Mouse (Mus musculus): ENCODE results near the gene Dnajc15. TPM values are rescaled to one million over a fixed set of nuclear protein-coding genes. Genes with fewer than 3 reads are reported as not detected.

Gene Dnajc15
- polyA plus RNA-seq, 1 experiment from 2014 or later = 92.1 TPM

DNA sequence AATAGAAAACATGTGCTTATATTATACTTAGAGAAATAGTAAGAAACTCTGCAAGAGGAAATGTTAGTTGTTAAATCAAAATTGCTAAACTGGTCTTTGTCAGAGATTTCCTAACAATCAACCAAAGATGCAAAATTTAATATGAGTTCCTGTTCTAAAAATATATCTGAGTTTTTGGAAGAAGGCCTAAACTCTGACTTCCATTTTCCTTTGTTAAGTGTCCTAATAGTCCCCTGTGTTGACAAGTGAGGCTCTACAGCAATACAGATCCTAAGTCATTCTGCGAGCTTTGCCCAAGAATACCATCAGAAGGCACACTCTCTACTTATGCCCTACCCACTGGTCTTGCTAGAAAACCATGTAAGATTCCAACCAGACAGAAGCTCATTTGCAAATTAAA is 21.0 kb downstream of the Dnajc15 start:
- no peak for ATAC-seq (ENCODE audit: borderline replicate concordance, extremely low read depth, low FRiP score, low TSS enrichment)
- no peaks in the 10 kb centered on the region for H3K4me1 ChIP-seq
- H3K9ac ChIP-seq = no peak overlapping the region
- H3K9me3 ChIP-seq = no peaks in the 10 kb centered on the region
- no peak overlapping the region for H3K4me3 ChIP-seq
- H3K36me3 ChIP-seq = no peaks in the 10 kb centered on the region
- no peak overlapping the region for H3K4me2 ChIP-seq
- H3K27ac ChIP-seq = no peak overlapping the region
- WGBS = 69% methylated on average over 1 of the region's 1 CpGs
- no peaks in the 10 kb centered on the region for H3K27me3 ChIP-seq

DNA sequence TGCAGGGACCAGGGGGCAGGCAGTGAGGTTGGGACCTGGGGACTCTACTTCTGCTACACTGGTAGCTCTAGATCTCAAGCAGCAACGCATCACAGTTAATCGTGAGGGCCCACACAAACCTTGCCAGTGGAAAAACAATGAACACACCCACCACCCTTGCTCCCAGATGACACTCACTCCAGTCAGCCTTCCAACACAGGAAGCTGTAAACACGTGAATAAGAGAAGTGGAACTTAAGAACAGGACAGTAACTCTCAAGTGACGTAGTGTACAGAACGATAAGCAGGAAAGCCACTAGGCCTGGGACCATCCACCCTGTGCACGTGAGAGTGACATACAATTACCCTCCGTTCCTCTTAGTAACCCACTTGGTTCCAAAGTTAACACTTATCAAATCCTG is 25.1 kb downstream of the Dnajc15 start:
- H3K9ac ChIP-seq = no peak overlapping the region
- no peaks in the 10 kb centered on the region for H3K36me3 ChIP-seq
- no peak overlapping the region for H3K27ac ChIP-seq
- no peaks in the 10 kb centered on the region for H3K9me3 ChIP-seq
- no peaks in the 10 kb centered on the region for H3K27me3 ChIP-seq
- H3K4me2 ChIP-seq = no peak overlapping the region
- H3K4me3 ChIP-seq = no peak overlapping the region
- 69% methylated on average over 7 of the region's 7 CpGs for WGBS
- H3K4me1 ChIP-seq = no peaks in the 10 kb centered on the region
- no peak for ATAC-seq (ENCODE audit: borderline replicate concordance, extremely low read depth, low FRiP score, low TSS enrichment)

DNA sequence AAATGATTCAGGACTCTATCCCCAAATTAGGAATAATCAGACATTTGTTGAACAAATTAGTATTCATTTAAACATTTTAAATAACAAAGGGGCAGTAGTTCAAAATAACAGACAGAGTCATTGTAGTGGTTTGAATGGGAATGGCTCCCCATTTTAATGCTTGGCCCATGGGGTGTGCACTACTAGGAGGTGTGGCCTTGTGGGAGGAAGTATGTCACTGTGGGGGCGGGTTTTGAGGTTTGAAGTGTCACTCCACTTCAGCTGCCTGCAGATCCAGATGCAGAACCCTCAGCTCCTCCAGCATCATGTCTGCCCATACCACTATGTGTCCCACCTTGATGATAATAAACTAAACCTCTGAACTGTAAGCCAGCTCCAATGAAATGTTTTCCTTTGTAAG is 26.6 kb downstream of the Dnajc15 start:
- no peak overlapping the region for H3K27ac ChIP-seq
- WGBS = 77% methylated on average over 1 of the region's 1 CpGs

DNA sequence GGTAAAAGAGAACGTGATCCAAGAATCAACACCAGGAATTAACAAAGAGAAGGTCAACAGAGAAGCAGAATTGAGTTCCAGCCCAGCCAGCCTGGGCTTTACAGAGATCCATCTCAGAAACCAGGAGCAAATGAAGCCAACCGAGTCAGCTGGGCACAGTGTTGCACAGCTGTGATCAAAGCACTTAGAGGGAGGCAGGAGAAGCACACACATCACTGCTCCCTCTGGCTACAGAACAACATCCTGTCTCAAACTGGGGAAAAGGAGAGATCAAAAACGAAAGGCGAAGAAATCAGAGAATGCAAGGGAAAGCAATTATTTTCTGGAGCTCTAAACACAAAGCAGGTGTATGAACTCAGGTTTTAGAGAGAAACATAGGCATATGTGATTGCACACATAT is 28.7 kb downstream of the Dnajc15 start:
- Histone ChIP-seq H3K4me2 (no peak overlapping the region), H3K36me3 (no peaks in the 10 kb centered on the region), H3K27me3 (no peaks in the 10 kb centered on the region), H3K9me3 (no peaks in the 10 kb centered on the region), H3K9ac (no peak overlapping the region), H3K27ac (no peak overlapping the region), H3K4me3 (no peak overlapping the region), H3K4me1 (no peaks in the 10 kb centered on the region)
- WGBS = 73% methylated on average over 4 of the region's 4 CpGs
- no peak for ATAC-seq (ENCODE audit: borderline replicate concordance, extremely low read depth, low FRiP score, low TSS enrichment)

More for the DNA sequence above, 26.6 kb downstream of the Dnajc15 start:
- Histone ChIP-seq H3K36me3 (no peaks in the 10 kb centered on the region), H3K9me3 (no peaks in the 10 kb centered on the region), H3K9ac (no peak overlapping the region), H3K27me3 (no peaks in the 10 kb centered on the region), H3K4me1 (no peaks in the 10 kb centered on the region), H3K4me3 (no peak overlapping the region), H3K4me2 (no peak overlapping the region)
- ATAC-seq (ENCODE audit: borderline replicate concordance, extremely low read depth, low FRiP score, low TSS enrichment) = no peak

DNA sequence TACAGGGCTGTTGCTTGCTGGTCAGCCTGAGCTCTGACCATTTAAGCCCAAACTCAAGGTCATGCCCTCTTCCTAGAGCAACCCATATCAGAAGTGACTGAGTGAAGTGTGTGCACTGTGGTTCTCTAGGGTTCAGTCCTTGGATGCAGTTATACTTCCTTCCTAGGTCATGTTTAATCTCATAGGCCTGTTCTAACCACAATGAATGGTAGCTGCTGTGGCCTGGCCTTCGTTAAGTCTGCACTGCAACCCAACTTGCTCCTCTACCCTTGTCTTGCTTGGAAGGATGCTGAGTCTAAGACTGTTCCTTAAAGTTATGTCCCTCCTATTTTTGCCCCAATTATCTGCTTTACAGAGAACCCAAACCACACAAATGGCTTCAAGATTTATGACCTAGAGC is 29.4 kb downstream of the Dnajc15 start:
- H3K4me2 ChIP-seq = no peak overlapping the region
- H3K4me3 ChIP-seq = no peak overlapping the region
- ATAC-seq (ENCODE audit: borderline replicate concordance, extremely low read depth, low FRiP score, low TSS enrichment) = no peak
- no peak overlapping the region for H3K9ac ChIP-seq
- no peak overlapping the region for H3K27ac ChIP-seq
- no peaks in the 10 kb centered on the region for H3K9me3 ChIP-seq
- no peaks in the 10 kb centered on the region for H3K27me3 ChIP-seq
- no peaks in the 10 kb centered on the region for H3K4me1 ChIP-seq
- 91% methylated on average over 1 of the region's 1 CpGs for WGBS
- H3K36me3 ChIP-seq = no peaks in the 10 kb centered on the region

DNA sequence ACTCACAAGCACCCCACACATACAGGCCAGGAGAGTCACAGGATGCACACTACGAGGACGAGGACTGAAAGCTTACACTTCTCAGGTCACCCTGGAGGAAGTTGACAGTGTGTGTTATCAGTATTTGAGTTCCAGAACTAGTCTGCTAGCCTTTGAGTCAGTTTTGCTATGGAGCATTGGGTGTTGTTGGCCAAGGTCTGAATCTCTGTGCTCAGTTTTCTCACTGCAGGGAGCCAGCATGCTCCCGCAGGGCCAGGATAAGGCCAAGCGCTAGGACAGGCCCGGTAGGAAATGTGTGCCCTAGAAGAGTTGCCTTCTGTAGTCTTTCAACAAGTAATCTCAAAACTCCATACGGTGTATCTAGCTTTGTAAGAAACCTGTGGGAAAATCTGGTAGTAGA is 34.4 kb downstream of the Dnajc15 start:
- no peaks in the 10 kb centered on the region for H3K27me3 ChIP-seq
- no peaks in the 10 kb centered on the region for H3K4me1 ChIP-seq
- ATAC-seq (ENCODE audit: borderline replicate concordance, extremely low read depth, low FRiP score, low TSS enrichment) = no peak
- no peaks in the 10 kb centered on the region for H3K9me3 ChIP-seq
- WGBS = 62% methylated on average over 6 of the region's 6 CpGs
- no peaks in the 10 kb centered on the region for H3K36me3 ChIP-seq
- no peak overlapping the region for H3K27ac ChIP-seq
- H3K4me3 ChIP-seq = no peak overlapping the region
- H3K9ac ChIP-seq = no peak overlapping the region
- H3K4me2 ChIP-seq = no peak overlapping the region

DNA sequence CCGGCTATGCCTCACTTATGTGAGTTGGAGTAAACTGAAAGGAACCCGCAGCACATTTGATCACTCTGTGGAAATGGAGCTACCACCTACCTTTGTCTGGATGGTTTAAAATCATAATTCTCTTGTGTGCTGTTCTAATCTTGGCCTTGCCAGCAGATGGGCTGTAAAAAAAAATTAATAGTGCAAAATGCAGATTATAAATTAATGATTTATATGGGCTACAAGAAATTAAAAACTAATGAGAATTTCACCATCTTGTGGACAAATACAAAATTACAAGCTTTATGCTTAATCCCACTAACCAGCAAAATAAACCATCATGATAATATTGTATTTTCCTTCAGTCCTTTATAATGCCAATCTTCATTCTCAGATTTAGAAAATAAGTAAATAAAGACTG is 34.8 kb downstream of the Dnajc15 start:
- no peaks in the 10 kb centered on the region for H3K36me3 ChIP-seq
- no peaks in the 10 kb centered on the region for H3K4me1 ChIP-seq
- no peak overlapping the region for H3K4me2 ChIP-seq
- WGBS = 87% methylated on average over 2 of the region's 2 CpGs
- H3K9me3 ChIP-seq = no peaks in the 10 kb centered on the region
- H3K9ac ChIP-seq = no peak overlapping the region
- H3K27ac ChIP-seq = no peak overlapping the region
- no peaks in the 10 kb centered on the region for H3K27me3 ChIP-seq
- H3K4me3 ChIP-seq = no peak overlapping the region
- no peak for ATAC-seq (ENCODE audit: borderline replicate concordance, extremely low read depth, low FRiP score, low TSS enrichment)

DNA sequence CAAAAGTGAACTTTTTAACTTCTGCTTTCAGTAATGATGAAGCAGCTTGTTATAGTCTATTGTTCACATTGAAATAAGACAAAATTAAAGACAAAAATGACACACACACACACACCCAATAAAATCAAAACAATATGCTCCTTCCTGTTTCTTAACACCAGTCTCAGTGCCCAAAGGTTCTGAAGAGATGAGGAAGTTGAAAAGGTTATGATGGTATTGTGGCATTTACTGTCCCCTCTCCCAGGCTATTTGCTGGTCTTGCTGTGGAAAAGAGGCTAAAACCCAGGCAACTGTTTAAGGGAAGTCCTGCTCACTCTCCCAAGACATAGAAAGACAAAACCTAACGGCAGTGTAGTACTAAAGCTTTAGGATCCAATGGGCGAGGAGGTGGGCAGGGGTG is 38.1 kb downstream of the Dnajc15 start:
- no peak for ATAC-seq (ENCODE audit: borderline replicate concordance, extremely low read depth, low FRiP score, low TSS enrichment)
- no peak overlapping the region for H3K9ac ChIP-seq
- WGBS = 92% methylated on average over 2 of the region's 2 CpGs
- H3K4me2 ChIP-seq = no peak overlapping the region
- H3K4me3 ChIP-seq = no peak overlapping the region
- H3K36me3 ChIP-seq = no peaks in the 10 kb centered on the region
- H3K9me3 ChIP-seq = no peaks in the 10 kb centered on the region
- H3K27me3 ChIP-seq = no peaks in the 10 kb centered on the region
- no peak overlapping the region for H3K27ac ChIP-seq
- no peaks in the 10 kb centered on the region for H3K4me1 ChIP-seq

DNA sequence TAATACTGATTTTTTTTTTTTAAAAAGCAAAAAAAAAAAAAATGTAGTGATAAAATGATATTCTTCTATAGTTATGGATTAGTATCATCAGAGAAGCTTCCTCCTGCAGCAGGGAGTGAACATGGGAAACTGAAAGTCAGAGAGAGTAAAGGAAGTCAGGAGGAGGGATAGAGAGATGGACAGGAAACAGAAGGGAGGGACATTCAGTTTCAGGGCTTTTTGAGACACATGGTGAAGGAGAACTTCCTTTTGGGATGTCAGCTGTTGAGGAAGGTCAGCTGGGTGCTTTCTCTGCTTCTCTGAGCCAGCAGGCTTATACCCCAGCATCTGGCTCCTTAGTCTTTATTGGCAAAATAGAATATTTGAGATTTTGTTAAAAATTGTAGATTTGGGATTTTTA is 42.6 kb downstream of the Dnajc15 start:
- Histone ChIP-seq H3K27ac (no peak overlapping the region), H3K4me3 (no peak overlapping the region), H3K36me3 (no peaks in the 10 kb centered on the region), H3K4me1 (no peaks in the 10 kb centered on the region), H3K9me3 (no peaks in the 10 kb centered on the region), H3K9ac (no peak overlapping the region), H3K4me2 (no peak overlapping the region), H3K27me3 (no peaks in the 10 kb centered on the region)
- ATAC-seq (ENCODE audit: borderline replicate concordance, extremely low read depth, low FRiP score, low TSS enrichment) = no peak

DNA sequence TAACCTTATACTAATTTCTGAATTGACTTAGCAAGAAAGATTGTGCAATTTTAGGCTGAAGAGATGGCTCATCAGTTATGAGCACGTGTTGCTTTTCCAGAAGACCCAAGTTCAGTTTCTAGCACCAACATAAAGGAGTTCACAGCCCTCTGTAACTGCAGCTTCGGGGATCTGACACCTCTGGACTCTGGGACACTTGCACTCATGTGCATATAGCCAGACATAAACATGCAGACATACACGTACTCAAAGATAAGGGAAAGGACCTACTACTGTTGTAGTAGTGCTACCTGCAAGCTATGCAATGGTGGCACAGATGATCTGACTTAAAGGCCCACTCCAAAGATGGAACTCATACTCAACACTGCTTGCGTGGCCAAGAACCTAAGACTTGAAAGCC is 43.0 kb downstream of the Dnajc15 start:
- Histone ChIP-seq H3K4me1 (no peaks in the 10 kb centered on the region), H3K27ac (no peak overlapping the region), H3K4me2 (no peak overlapping the region), H3K9ac (no peak overlapping the region), H3K27me3 (no peaks in the 10 kb centered on the region), H3K36me3 (no peaks in the 10 kb centered on the region), H3K9me3 (no peaks in the 10 kb centered on the region), H3K4me3 (no peak overlapping the region)
- ATAC-seq (ENCODE audit: borderline replicate concordance, extremely low read depth, low FRiP score, low TSS enrichment) = no peak
- 70% methylated on average over 4 of the region's 4 CpGs for WGBS

DNA sequence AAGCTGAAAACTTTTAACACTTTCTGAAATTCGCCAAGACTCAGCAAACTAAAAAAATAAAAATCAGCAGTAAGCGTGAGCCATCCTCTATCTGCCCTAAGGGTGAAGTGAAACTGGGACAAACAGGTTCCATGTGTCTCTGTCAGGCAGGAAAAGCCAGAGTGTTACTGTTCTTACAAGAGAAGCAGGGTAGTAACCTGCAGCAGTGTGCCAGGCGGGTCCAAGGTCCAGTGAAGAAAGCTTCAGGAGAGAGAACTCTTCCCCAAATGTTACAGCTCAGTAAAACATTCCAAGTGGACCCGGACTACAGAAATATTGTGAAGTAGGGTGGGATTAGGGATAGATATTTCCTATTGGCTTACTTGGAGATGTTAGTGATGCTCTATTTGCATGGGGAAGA is 45.3 kb downstream of the Dnajc15 start:
- no peak for ATAC-seq (ENCODE audit: borderline replicate concordance, extremely low read depth, low FRiP score, low TSS enrichment)
- Histone ChIP-seq H3K4me3 (no peak overlapping the region), H3K27me3 (no peaks in the 10 kb centered on the region), H3K9me3 (no peaks in the 10 kb centered on the region), H3K36me3 (no peaks in the 10 kb centered on the region), H3K4me1 (no peaks in the 10 kb centered on the region), H3K9ac (no peak overlapping the region), H3K27ac (no peak overlapping the region), H3K4me2 (no peak overlapping the region)
- WGBS = 76% methylated on average over 4 of the region's 4 CpGs

DNA sequence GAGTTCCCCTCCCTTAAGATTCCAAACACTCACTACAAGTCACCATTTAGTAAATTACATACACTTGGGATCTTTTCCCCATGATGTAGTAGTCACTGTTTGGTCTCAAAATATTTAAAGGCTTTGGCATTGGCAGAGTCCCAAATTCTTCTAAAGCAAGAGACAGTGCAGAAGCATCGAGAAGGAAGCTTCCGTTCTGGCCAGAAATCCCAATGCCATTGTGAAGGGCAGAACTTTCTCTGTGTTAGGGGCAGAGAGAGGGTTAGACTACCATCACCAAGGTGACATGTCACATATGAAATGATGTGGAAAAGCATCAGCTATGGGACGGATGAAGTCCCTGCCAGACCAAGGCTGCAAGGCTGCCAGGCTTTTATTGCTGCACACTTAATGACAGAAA is 49.0 kb downstream of the Dnajc15 start:
- WGBS = 43% methylated on average over 3 of the region's 3 CpGs
- Histone ChIP-seq H3K27me3 (no peaks in the 10 kb centered on the region), H3K4me2 (no peak overlapping the region), H3K36me3 (no peaks in the 10 kb centered on the region), H3K27ac (no peak overlapping the region), H3K9ac (no peak overlapping the region), H3K4me1 (no peaks in the 10 kb centered on the region), H3K9me3 (no peaks in the 10 kb centered on the region), H3K4me3 (no peak overlapping the region)
- no peak for ATAC-seq (ENCODE audit: borderline replicate concordance, extremely low read depth, low FRiP score, low TSS enrichment)

DNA sequence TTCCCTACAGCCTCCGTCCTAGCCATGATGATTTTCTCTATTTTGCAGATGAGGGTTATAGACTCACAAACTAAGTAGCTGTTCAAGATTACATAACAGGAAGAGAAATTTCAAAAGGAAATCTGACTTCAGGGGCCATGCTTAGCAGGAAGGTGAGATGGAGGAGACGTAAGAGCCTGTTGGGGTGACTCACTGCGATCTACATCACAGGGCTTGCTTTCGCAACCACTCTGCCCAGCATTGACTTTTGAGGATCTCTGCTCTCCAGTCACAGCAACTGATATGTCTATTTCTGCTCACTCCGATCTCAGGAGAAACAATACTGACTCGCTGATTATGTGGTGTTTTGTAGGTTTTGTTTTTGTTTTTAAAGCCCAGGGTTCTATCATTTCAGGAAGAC is 49.8 kb downstream of the Dnajc15 start:
- ATAC-seq (ENCODE audit: borderline replicate concordance, extremely low read depth, low FRiP score, low TSS enrichment) = no peak
- Histone ChIP-seq H3K27ac (no peak overlapping the region), H3K9ac (no peak overlapping the region), H3K36me3 (no peaks in the 10 kb centered on the region), H3K4me2 (no peak overlapping the region), H3K9me3 (no peaks in the 10 kb centered on the region), H3K4me1 (no peaks in the 10 kb centered on the region), H3K27me3 (no peaks in the 10 kb centered on the region), H3K4me3 (no peak overlapping the region)
- 88% methylated on average over 6 of the region's 6 CpGs for WGBS

Measured in lung, embryonic 15.5 days (tissue).